Mouse (Mus musculus): Measurements from ENCODE around the gene Zfp697. TPM values are rescaled to one million over a fixed set of nuclear protein-coding genes. Genes with fewer than 3 reads are reported as not detected.
A peak's percentile ranks its signal among the peaks of the same experiment; 100 is the strongest.
"Not testable (repeated sequence)": the region's sequence is repeated elsewhere in the genome, so short reads cannot be mapped to it uniquely, and the experiment has no call there.

Gene Zfp697
- total RNA-seq, 2 experiments from 2014 or later: 29.6 to 31.3 TPM

DNA sequence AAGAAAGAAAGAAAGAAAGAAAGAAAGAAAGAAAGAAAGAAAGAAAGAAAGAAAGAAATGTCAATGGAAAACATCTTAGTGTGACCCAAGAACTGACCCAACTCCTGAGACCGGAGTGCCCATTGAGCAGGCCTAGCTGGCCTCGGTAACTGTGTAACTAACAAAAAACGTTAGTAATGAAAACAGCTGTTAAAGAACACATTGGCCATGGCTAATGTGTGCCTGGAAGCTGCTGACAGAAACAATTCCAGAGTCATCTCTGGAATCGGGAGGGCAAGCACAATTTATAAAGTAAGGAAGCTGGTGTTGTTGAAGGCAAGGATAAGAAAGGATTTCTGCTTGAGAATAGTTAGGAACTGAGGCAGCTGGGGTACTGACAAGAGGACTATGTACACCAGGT, 14.0 kb upstream of the Zfp697 start:
- DNase-seq (ENCODE audit: low spot score in 2 of 2): no peak

DNA sequence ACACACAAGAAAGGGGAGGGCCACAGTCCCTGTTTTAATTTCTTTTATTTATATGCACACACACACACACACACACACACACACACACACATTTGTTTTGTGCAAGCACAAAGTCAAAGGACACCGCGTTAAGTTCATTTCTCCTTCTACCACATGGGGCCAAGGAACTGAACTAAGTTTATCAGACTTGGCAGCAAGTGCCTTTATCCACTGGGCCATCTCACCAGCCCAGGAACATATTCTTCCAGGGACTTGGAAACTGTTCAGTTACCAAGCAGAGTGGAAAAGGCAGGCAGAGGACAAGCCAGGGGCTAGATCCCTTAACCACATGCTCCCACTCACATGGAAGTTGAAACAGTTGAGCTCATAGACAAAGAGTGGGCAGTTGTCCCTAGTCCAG, 13.5 kb upstream of the Zfp697 start:
- DNase-seq (ENCODE audit: low spot score in 2 of 2): no peak

DNA sequence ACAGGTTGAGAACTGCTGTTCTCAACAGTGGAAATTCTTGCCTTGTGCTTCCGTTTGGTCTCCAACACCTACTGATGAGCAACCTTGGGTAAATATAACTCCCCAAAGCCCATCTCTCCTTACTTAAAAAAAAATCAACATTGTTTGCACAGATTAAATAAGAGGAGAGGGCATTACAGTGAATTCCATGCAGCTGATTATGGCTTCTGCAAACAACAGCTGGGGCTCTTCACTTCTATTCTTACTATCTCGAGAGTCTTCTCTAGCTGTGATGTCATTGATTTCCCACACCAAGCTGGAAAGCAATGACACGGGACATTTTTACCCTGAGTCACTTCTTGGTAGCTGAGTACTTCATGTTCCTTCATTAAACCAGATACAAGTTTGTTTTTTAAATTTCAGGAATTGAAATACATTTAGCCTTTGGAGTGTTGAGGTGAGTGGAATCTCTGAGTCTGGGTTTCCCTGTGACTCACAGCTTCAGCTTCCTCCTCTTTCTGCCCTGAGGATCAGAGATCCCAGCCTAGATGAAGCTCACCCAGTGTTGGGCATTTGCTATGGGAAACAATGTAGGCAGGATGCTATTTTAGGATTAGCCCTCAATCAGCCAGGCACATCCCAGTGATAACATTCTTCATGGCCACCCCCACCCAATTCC, 8.1 kb upstream of the Zfp697 start:
- DNase-seq (ENCODE audit: low spot score in 2 of 2): no peak

DNA sequence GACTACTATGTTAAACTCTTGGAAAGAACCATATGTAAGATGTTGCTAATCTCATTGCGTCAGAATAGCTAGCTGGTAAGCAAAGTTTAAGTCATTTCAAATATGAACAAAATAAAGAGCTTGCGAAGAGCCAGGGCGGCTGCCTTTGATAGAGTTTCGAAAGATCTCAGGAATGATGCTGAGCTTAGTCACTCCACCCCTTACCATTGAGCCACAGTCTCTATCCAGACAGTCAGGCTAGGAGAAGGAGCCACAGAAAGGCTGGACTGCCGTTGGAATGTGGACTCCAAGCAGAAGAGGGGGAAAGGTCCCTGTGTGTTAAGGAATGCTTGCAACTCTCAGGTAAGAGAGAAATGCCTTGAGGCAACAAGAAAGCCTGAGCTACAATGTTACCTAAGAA, 7.3 kb upstream of the Zfp697 start:
- DNase-seq (ENCODE audit: low spot score in 2 of 2): no peak

DNA sequence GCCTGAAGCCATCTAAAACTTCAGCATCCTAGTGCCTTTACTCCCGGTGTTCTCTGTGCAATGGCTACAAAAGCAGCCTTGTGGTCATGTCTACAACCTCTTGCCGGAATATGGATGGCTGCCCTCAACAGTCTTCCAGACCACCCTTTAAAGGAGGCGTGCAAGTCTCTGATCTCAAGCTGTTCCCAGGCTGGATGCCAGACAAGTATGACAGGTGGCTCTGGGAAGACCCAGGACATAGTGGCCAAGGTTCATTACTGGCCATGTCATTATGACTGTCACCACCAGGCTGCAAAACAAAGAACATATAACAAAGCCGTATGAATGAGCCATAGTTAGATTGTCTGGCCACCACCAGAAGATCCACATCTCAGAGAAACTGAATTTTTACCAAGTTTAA, 4.0 kb upstream of the Zfp697 start:
- no peak for DNase-seq (ENCODE audit: low spot score in 2 of 2)

DNA sequence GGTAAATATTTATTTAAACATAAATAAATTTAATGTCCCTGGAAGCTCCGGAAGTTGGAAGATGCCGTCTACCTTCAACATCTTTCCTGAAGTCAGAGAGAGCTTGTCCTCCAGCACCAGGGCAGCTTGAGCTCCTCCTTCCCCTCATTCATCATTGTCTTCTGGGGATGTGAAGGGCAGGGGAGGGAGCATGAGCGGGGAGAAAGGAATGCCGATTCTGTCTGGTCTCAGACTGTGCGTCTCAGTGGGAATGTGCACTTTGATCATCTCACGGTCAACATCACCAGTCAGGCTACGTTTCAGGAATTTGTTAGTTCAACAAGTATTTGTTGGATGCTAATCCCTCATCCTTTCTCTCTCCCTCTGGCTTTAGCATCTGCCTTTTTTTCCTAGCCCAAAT, 3.0 kb upstream of the Zfp697 start:
- DNase-seq (ENCODE audit: low spot score in 2 of 2): no peak

DNA sequence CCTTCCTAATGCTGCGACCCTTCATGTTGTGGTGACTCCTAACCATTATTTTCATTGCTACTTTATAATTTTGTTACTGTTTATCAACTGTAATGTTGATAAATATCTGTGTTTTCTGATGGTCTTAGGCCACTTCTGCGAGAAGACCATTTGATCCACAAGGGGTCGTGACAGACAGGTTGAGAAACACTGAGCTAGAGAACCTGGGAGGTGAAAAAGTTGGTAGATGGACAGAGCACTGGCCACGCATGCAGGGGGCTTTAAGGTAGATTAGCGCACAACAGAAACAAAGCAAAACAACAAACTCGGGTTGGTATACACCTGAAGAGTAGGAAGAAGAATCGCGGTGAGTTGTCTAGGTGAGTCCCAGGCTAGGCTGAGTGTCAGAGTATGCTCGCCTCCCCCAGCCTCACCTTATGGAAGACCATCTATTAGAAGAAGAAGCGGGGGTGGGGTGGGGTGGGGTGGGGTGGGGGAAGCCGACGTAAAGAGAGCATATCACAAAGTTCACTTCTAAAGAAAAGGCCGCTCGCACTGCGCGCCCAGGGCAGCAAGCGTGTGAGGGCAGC, 500 bp upstream of the Zfp697 start:
- no peak for DNase-seq (ENCODE audit: low spot score in 2 of 2)

DNA sequence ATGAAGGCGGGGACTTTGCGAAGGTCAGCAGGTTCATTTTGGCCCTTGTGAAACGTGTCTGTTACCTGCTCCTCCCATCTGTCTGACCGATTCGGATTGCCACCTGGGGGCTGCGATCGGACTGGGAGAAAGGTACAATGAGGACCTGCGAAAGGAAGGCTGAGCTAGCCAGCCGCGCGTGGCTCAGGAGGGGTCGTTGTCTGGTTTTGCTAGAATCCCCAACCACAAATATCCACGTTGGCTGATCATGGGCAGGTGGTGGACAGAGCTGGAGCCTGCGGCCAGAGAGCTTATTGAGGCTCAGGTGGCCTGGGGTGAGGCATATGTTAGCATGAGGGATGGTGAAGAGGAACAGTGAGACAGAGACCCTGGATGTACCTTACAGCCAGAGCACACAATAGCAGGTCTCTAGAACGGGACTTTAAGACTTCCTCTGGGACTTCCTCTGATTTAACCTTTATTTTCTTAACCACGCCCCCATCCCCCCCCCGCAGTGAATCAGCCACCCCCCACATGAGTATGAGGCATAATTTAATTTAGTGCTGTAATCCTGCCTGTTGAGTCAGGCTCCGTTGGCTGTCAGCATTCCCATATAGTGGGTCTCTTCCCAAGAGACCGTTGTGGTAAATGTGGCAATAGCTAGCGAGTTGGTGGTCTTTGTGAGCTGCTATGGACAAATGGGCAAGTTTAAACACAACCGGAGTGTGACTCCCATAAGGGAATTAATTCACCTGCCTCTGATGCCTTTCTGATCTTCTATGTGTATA, 946 bp downstream of the Zfp697 start:
- no peak for DNase-seq (ENCODE audit: low spot score in 2 of 2)

DNA sequence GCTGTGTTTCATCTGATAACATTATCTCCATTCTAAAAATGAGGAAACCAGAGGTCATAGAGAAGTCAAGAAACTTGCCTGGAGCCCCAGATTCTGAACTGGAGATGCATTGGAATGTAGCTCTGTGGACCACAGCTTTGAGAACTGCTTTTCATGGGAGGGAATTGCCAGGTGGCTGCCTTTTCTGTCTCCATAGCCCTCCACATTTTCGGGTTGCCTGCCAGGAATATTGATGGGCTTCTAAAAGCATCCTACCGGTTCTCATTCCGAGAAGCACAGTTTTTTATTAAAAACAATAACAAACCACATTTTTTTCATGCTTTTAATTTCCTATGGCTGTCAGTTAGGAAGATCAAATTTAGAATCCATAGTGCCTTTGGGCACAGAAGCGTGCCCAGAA, 4.8 kb downstream of the Zfp697 start:
- DNase-seq (ENCODE audit: low spot score in 2 of 2): no peak

DNA sequence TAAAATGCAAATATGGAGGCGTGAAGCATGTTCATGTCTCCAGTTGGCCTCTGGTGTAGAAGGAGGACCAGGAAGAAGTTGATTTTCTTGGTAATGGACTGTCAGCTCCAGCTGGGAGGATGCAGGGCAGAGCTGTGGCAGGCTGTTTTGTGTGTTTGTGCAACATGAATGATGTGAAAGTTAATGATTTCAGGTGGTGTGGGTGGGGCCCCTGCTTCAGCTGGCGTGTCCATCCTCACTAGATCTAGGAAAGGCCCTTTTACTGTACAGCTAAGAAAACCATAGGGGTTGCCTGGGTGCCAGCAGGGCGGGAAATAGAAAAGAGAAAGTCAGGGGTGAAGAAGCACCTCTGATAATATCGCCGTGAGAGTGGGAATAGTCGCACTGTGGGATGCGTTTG, 5.5 kb downstream of the Zfp697 start:
- no peak for DNase-seq (ENCODE audit: low spot score in 2 of 2)

DNA sequence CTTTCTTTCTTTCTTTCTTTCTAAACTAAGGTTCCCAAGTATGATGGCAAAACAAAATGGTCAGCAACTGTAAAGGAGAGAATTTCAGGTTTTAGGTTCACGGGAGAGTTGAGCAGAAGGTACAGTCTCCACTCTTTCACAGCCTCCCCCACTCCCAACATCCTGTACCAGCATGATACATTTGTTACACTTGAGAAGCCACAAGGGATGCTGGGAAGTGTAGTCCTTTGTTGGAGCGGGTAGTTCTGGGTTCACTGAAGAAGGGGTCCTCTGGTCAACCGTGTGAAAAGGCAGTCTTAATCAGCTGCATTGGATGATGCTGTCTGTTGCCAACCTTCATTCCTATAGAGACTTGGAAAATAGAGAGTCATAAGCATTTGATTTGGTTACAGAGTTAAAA, 7.0 kb downstream of the Zfp697 start:
- no peak for DNase-seq (ENCODE audit: low spot score in 2 of 2)

DNA sequence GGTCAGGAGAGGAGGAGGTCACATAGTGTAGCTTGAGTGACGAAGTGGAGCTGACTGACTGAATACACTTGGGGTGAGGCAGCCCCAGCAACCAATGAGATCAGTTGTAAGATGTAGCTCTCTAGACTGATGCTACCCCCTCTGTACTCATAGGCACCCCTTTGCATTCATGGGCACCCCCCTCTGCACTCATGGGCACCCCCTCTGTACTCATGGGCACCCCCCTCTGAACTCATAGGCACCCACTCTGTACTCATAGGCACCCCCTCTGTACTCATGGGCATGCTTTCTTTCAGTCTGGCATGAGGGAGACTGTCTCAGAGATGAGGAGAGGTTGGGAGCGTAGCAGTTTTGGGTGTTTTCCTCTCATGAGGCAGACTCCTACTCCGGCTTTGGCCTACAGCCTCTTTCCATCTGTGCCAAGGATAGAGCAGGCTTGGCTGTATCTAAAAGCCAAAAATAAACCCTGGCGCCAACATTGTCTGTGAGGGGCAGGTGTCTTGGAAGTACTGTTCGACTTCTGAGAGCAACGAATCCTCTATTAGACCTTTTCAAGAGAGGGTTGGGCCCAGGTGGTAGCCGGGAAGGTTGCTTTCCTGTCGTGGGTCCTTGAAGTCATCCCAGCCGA, 22.1 kb downstream of the Zfp697 start:
- DNase-seq (ENCODE audit: low spot score in 2 of 2): not testable (repeated sequence)

DNA sequence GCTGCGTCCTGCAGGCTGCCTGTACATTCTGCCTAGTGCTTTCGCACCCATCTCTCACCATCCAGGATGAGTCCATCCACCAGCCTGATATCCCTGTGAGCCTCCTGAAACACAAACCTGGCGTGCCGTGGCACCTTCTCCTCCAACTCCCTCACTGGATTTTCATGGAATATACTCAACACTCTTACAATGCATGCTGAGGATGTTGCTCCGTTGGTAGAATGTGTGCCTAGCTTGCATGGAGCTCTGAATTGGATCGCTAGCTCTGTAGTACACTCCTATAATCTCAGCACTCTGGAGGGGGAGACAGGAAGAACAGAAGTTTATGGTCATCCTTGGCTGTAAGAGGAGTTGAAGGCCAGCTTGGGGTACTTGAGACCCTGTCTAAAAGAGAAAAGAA, 23.6 kb downstream of the Zfp697 start:
- DNase-seq (ENCODE audit: low spot score in 2 of 2): not testable (repeated sequence)

DNA sequence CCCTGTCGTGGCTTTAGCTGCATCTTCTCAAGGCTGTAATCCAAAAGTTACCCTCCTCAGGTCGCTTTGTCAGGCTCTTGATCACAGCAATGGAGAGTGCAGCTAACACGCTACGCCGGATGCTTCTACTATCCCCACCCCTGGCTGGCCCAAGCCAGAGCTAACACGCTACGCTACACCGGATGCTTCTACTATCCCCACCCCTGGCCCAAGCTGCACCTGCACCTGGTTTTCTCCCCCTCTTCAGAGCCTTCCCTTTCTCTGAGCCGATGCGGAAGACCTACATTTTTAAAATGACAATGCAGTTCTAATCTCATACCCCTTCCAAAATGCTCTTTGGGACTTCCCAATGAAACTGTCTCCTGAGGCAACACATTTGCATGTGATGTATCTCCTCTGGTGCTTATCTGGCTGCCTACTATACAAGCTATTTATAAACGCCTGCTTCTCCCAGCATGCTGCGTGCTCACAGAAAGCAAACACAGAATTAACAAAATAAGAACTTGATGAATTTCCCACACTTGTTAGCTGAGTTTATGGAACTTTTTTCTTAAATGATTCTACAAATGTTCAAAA, 24.4 kb downstream of the Zfp697 start:
- DNase-seq (ENCODE audit: low spot score in 2 of 2): not testable (repeated sequence)

DNA sequence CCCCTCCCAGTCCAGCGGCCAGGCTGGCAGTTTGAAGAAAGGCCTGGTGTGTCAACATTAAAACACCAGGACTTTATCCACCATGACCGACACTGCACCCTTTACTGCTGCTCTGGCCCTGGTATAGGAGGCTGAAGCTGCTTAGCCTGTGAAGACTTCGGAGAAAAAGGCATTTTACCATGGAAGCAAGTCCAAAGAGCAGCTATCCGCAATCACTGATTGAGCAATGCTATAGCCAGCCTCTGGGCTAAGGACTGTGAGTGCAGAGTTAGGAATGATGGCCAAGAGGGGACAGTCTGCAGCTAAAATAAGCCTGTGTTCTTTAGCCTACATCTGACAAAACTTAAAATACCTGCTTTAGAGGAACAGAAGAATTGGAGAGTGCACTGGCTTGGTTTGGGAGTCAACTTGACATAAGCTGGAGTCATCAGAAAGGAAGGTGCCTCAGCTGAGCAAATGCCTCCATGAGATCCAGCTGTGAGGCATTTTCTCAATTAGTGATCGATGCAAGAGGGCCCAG, 25.1 kb downstream of the Zfp697 start:
- DNase-seq (ENCODE audit: low spot score in 2 of 2): not testable (repeated sequence)

DNA sequence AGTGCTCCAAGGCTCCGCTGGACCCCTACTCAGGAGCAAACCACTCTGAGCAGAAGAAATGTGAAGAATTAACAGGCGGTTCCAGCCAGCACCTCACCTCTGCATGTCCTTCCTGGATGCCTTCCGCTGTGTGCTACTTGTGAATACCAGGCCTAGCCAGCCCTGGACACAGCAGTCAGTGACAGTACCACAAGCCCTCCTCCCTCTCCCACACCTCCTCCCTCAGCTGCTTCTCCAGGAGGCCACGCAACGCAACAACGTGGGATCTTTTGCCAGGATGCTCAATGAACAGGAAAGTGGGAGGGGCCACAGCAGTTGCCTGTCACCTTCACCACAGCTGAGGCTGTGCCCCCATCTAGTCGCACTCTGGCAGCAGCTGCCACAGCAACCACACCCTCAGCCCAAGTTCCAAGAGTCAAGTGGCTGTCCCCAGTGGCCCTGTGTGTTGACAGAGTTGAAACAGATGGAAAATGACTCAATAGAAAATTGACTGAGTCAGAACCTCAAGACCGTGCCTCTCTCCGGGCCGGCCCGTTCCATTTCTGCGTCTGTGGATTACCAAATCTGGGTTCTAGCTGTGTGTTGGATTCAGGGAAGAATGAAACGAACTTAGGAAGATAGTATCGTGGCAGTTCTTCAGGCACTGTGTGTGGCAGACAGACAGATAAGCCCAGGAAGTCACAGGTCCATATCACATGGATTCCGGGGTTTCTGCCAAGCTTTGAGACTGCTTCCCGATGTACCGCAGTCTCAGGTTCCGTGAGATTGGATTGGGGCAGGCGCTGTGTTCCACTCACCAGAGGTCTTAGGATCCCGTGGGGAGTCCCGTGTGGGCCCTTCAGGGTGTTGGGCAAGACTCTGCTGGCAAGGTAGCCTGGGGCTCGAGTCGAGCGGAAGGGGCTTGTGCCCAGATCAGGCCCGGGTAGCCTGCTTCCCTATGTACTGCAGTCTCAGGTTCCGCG, 28.6 kb downstream of the Zfp697 start:
- DNase-seq (ENCODE audit: low spot score in 2 of 2): not testable (repeated sequence)

DNA sequence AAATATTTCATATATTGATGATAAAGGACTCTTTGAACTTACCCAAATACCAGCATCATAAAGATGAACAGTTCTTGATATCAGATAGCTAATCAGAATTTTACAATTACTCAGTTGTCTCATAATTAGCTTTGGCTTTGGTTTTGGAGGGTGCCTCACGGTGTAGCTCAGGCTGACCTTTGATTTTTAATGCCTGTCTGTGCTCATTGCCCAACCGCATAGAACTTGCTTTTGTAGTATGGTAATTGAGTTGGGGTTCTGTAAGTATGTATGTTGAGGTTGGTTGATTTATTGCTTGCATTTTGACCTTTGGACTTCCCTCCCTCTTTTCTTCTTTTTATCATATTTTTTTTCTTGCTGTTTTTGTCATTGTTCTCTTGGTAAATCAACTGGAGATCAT, 31.5 kb downstream of the Zfp697 start:
- DNase-seq (ENCODE audit: low spot score in 2 of 2): no peak

DNA sequence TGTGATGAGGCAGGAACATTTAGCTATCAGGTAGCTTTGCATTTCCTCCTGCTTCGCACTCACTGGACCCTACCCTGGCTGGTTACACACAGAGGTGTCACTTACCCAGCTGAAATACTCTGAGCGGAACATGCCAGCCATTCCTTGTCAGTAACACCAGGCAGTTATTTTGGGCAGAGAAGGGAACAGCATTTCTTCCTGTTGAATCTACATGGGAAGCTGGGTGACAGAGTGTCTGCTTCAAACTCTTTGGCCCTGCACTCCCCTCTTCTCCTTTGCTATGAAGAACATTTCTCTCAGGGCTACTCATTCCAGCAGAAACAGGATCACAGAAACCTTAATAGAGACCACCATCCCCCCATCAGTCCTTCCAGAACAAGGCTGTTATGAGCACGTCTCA, 32.0 kb downstream of the Zfp697 start:
- no peak for DNase-seq (ENCODE audit: low spot score in 2 of 2)

DNA sequence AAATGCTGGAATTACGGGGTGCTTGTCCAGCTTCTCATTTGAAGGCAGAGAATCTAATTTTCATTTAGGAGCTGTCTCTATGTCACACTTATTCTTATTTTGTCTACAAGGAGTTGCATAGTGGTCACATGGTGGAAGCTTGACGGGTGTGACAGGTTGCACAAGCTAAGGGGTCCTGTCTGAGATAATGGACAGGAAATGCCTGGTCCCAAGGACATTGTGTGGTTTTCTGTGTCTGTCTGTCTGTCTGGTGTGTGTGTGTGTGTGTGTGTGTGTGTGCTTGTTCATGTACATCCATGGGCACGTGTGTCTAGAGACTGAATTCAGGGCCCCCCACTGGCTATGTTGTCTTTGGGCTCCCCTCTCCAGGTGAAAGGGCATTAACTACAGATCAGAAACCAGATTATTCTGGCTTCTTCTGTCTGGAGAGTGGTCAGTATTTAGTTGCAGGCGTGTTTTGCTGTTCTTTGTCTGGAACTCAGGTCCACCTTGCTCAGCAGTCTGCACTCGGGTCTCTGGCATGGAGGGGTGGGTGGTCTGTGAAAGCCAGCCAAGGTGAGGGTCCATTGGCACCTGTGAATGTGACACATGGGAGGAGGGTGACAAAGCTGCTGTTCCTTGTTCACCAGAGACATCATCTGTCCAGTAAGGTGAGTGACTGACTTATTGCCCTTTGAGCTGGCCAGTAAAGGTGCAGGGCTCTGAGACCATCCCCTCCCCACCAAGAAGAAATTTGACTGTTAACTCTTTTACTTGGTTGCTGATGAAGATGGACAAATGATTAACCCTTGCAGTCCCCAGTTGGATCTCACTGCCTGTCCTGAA, 34.4 kb downstream of the Zfp697 start:
- no peak for DNase-seq (ENCODE audit: low spot score in 2 of 2)

DNA sequence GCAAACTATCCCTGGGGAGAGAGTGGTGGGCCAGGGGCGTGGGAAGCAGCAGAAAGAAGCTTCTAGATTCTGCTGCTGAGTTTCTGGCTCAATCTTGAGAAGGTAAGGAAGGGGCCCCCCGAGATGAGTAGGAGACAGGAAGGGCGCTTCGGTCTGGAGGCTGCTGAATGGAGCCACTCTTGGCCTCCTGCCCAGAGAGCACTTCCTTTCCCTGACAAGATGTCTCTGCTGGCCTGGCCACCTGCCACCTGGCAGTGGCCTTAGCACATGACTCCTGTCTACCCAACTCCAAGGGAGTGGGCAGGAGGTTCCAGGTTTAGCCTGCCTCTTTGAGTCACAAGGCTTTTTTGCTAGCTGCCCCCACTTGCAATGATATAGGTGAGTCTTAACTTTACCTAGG, 35.1 kb downstream of the Zfp697 start:
- DNase-seq (ENCODE audit: low spot score in 2 of 2): peak; percentile 68 to 76
